Mouse (Mus musculus): ENCODE measurements at regions not wholly inside any gene's neighbourhood (a gene's known extent, or its start where the extent isn't known, plus 50 kb on each side); places are given as distances from the start of the nearest gene placed in this dataset.
A peak's percentile ranks its signal among the peaks of the same experiment; 100 is the strongest.

GRCm38 (mm10) chr14:101382838-101383237 is 182.7 kb upstream of the Prr30 start:
- no peak for DNase-seq

DNA sequence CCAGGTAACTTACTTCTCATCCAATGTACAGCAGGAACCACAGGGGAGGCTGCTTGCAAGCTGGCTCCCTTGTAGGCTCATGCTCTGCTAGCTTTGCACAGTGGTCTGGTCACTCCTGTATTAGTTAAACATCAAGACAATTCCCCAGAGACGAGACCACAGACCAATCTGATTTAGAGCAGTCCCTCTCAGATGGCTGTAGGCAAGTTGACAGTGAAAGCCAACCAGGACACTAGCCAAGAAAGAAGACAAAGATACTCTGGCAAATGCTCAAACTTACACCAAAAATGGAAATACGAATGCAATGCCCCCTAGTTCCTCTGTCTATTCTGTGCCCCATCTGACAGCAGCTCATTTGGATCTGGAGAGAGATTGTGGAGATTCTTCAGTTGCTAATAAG is 181.8 kb upstream of the Prr30 start:
- no peak for DNase-seq

DNA sequence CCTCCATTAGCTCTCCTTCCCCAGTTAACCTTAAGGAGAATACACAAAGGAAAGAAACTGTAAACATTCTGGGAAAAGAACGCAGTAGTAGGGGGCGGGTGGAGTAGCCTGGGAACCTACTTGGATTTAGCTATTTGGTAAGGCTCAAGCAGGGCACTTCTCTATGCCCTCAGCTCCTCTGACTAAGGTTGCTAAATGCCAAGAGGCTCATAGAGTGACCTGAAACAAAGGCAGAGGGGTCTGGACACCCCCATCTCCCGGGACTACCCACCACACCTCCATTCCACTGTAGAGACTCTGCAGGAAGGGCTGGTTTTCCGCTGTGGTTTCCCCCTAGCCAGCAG is 179.5 kb upstream of the Prr30 start:
- no peak for DNase-seq

GRCm38 (mm10) chr14:101378965-101379662 is 179.0 kb upstream of the Prr30 start:
- peak; percentile 59 for DNase-seq

DNA sequence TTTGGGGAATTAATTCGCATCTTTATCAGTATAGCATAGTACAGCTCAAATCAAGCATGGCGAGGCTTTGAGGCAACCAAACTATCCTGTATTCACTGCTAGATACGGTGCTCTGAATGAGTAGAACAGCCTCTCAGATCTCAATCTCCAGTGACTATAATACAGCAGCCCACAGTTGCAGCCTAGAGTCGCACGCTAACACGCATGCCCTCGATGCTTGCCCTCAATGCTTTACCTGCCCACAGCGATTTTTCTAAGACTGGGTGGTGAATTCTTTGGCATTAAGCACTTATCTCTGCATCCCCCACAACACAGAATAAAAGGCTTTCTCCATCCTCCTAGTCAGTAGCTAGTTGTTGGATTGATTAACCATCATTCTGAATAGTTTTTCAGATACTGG is 178.4 kb upstream of the Prr30 start:
- no peak for DNase-seq

DNA sequence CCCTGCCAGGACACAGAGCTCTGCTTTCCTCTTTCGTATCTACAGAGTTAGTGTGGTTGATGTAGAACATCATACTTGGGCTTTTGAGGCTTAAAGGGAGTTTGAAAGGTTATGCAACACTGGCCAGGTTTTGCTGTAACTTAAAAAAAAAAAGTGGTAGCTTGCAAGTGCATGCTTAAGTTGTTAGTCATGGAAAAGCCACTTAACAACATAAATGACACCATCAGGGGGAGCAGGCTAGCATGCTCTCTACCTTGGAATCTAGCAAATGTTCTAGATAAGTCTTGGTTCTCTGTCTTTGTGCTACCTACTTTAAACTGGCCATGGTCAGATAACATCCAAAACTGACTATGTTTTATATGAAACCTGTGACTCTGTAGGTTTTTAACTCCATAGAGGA is 176.6 kb upstream of the Prr30 start:
- DNase-seq, result peak; percentile 5

DNA sequence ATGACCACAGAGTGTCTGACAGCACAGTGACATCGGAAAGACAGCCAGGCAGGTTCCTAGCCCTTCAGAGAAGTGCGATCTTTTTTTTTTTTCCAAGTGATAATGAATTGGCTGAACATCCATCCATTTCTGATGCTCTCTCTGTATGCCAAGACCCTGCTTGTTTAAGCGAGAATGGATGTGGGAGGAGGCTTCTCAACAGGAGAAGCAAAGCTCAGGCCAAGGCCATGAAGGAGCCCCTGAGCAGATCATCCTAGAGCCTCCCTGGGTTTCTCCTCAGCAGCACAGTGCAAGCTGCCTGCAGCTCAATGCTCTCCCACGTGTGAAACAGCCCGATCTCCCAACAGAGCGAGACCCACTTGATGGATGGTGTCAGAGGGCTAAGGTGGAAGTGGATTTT is 175.7 kb upstream of the Prr30 start:
- DNase-seq, result no peak

DNA sequence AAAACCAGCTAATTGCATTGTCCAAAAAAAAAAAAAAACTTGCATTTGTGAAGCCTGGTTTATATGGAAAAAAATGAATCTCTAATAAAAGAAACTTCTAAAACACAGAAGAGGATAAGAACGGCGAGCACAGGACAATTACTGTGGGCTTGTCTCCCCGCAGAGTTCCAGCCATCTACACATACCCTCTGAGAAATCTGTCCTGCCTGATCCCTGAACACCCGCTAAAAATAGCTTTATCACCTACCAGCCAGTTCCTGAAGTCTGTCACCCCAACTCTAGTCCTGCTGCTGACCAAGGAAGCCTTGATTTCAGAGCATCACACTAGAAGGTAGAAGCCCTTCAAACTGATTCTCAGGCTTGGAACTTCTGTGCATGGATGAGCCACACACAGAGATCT is 173.7 kb upstream of the Prr30 start:
- no peak for DNase-seq

GRCm38 (mm10) chr14:101359860-101360259 is 159.7 kb upstream of the Prr30 start:
- no peak for DNase-seq

- no peak for DNase-seq
These were observed 152.9 kb upstream of the Prr30 start for GRCm38 (mm10) chr14:101353009-101353378.

DNA sequence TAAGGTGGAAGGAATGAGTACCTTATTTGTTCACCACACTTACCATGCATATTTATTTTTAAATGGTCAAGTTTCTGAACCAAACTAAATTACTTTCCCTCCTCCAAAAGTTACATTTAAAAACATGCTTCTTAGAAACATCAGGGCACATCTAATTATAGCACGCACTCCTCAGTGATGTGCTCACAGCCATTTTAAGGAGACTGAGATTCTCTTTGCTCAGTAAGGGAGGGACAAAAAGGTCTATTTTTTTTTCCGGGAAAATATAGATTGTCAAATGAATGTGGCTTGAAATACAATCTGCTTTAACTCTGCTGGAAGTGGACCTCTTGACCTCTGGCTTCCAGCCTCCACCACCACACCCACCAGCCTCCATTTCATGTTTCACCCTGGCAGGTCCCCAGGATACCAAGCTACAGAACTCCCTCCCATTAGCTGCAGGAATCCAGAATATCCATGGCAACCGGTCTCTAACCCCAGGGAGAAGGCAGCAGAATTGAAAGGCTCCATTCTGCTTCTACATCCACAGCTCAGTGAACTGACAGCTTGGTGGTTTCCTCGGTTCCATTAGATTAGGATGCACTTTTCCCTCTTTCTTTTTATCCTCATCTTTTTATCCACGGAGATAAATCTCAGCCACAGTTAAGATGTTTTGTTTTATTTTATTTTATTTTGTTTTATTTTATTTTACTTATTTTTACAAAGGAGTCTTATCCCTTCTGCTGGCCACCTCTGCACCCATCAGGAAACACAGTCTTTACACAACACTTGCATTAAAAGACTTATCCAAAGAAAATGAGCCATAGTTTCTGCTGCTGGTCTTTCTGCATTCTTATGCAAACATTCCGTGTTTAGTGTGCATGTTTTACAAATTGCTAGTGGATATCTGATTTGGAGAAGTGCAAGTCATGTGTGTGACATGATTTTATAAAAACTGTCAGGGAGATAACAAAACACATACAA is 152.2 kb upstream of the Prr30 start:
- DNase-seq, result peak; percentile 1

DNA sequence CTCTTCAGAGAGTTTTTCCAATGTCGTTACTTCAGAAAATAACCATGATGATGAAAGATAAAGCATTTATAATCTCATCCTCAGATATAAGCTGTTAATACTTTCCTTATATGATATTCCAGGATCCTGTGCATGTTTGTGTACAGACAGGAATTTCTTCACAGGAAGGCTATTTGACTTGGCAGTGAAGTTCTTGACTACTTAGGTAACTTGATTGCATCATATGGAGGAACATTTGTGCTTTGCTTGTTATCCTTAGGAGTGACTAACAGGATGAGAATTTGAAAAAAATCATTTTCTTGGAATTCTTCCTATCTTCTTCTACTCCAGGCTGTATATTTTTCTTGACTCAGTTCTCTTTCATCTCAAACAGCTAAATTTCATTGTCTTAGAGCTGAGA is 140.2 kb upstream of the Prr30 start:
- DNase-seq, result no peak

DNA sequence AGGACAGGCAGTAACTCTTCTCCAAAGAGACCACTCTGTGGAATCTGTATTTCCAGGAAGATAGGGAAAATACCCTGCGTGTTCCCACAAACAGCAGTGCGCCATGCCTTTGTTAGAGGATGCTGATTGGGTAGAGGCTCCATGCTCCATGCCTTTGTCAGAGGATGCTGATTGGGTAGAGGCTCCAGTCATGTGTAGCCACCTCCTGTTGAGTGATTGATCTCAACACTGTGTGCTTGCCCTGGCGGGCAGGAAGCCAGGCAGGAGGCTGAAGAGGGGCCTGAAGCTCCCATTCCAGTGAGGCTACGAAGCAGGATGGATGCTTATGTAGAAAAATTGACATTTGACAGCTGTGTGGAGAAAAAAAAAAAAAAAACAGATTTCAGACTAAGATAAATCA is 131.9 kb upstream of the Prr30 start:
- no peak for DNase-seq

- no peak for DNase-seq
These were observed 127.3 kb upstream of the Prr30 start for GRCm38 (mm10) chr14:101327421-101327820.

DNA sequence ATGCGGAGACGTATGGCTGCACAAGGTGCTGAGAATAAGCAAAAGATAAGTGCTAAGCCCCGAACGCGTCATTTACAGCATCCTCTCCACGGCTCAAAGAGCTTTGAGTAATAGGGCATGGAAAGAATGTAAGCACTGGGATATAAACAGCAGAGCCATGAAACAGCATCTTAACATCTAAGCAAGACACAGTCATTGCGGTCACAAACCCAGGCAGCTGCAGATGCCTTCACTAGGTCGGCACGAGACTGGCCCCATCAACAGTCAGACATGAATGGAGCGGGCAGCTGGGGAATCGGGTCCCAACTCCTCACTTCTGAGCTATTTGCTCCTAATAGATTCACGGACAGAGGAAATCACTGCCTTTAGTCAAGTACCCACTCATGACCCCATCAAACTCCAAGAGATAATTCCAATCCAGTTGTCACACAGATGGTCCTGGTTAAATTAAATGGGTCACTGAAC is 126.4 kb upstream of the Prr30 start:
- DNase-seq, result no peak

DNA sequence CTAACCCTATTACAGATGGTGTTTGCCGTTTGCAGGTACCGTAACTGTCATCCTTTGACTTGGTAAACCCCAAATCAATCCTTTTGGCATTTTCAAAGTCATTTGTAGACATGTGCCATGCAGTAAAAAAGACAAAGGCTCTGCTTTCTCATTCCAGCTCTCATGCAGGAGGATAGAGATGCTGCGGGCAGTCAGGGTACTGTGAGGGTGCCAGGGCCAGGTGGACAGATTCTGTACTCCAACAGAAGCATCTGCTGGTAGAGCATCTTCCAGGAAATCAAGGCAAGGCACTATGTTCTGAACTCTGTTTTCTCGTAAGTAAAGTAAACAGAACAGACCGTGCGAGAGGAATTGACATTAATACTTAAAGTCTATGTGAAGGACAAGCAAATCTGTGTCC is 123.2 kb upstream of the Prr30 start:
- DNase-seq, result no peak

DNA sequence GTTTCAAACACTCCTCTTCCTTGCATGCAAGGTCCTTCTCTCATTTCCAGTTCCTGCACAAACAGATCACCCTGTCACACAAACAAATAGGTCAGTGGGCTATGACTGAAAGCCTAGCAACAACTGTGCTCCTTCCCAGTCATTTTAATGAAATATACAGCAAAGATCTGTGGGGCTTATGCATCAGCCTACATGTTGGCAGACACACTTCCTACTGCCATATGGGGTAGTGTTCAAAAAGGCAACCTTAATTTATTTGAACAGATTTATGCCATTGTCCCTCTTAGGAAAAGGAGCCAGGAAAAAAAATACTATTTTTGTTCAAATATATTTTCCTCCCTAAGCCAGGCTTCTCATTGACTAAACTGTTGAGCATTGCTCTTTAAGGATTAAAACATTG is 107.8 kb upstream of the Prr30 start:
- no peak for DNase-seq

- no peak for DNase-seq
These were observed 104.4 kb upstream of the Prr30 start for GRCm38 (mm10) chr14:101304487-101305032.

GRCm38 (mm10) chr14:101297841-101298240 is 97.7 kb upstream of the Prr30 start:
- DNase-seq, result no peak

GRCm38 (mm10) chr14:101294693-101295092 is 94.6 kb upstream of the Prr30 start:
- DNase-seq, result peak; percentile 44

GRCm38 (mm10) chr14:101287755-101288154 is 87.6 kb upstream of the Prr30 start:
- no peak for DNase-seq

DNA sequence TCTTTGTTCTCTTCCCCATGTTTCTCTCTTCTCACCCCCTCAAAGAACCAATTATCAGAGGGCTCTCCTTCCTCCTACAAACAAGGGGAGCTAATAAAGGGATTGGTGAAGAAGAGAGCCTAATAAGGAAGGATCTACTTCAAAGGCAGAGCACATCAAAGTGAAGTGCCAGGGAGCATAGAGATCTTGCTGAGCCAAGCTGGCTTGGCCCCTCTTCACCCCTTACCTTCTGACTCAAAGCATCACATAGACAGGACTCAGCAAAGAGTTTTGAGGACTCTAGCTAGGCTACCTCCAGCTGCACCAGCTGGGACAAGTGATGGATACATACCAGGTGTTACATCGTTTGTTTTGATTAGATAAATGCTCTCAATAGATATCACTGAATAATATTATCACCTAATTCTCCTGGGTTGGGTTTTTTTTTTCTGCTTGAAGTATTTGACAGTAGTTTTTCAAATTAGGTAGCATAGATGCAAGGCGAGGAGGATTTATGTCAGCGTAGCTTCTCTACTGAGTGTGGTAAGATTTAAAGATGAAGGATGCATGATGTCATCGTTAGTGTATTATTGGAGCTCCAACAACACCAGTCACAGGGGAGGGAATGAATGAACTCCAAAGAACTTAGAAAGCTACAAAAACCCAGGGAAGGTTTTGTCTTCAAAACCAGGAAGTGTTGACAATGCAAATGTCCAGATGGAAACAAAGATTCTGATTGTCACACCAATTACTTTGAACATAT is 69.1 kb upstream of the Prr30 start:
- DNase-seq, result no peak

GRCm38 (mm10) chr14:101267536-101267935 is 67.4 kb upstream of the Prr30 start:
- no peak for DNase-seq

Data from lung, postnatal 36 days (tissue).